Mouse (Mus musculus) embryo, embryonic 10.5 days (tissue): ENCODE measurements around the gene H2-T23.
"Not testable (repeated sequence)": the region's sequence is repeated elsewhere in the genome, so short reads cannot be mapped to it uniquely, and the experiment has no call there.

Experiments used
- DNase-seq: peaks from one replicate; pipeline ENCODE4 v3.0.0-alpha.2; 2015; ENCODE audit warnings: low spot score

The H2-T23 gene

DNA sequence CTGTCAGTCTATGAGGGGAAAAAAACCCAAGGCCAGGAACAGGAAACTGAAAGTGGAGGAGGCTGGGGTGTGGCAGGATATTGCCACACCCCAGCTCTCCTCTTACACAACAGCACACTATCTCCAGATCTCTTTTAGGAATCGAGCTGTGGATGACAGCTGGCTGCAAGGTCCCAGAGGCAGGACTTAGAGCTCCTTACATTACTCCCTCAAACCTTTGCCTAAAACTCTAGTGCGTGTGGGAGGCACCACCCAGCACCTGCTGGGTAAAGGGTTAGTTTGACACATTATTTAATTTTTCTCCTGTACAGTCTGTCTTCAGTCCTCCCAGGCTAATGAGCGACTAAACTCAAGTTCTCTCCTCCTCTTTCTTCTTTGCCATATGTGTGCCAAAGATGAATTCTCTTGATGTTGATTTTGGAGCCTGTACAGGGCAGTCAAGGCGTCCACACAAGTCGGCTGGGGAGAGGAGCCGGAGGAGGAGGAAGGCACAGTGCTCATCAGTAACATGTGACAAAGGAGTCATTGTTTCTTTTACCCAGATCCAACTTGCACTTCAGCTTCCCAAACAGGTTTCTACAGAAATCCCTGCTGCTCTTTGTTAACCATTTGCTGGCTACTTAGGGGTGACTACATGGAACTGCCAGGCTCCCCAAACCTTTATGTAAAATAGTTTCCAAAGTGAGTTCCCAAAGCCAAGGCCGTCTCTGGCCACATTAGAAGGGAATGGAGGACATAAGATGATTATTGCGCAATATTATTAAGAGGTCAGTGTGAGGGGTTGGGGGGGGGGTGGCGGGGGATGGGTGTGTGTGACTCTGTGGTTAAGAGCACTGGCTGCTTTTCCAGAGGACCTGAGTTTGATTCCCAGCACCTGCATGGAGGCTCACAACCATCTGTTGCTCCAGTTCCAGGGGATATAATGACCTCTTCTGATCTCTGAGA is 8.7 kb downstream of the H2-T23 start:
- DNase-seq = no peak

DNA sequence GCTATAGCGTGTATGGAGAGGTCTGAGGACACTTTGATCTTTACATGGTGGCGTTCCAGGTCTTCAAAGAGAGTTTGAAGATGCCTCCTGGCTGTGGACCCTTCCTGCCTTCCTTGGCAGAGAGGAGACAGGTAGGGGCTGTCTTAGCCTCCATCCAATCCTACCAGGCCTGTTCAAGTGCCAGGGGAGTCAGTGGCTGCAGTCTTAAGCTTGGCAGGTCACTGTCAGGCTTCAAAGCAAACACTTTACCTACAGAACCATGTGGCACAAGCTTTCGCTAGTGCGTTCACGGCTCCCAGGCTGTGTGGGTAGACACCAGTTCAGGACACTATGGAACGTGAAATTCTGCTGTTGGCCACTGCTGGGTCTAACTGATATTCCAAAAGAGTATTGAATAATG is 9.7 kb downstream of the H2-T23 start:
- DNase-seq = no peak

GRCm38 (mm10) chr17:36022098-36022497 is 10.6 kb downstream of the H2-T23 start:
- no peak for DNase-seq

DNA sequence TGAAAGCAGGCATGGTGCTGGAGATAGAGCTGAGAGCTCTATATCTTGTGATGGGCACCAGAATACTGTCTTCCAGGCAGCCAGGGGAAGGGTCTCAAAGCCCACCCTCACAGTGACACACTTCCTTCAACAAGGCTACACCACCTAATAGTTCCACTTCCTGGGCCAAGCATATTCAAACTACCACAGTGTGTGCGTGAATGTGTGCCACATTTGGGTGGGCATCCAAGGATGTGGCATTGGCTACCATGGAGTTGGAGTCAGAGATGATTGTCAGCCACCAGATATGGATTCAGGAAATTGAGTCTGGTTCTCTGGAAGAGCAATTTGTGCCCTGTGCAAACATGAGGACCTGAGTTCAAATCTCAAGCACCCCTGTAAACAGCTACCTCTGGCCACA is 11.3 kb downstream of the H2-T23 start:
- DNase-seq = no peak

- peak; percentile 59 for DNase-seq
Observed at GRCm38 (mm10) chr17:36020191-36021073, 12.2 kb downstream of the H2-T23 start, which contains the start of gene H2-T24. H2-T24 (minus strand) TSS chr17:36020560.

DNA sequence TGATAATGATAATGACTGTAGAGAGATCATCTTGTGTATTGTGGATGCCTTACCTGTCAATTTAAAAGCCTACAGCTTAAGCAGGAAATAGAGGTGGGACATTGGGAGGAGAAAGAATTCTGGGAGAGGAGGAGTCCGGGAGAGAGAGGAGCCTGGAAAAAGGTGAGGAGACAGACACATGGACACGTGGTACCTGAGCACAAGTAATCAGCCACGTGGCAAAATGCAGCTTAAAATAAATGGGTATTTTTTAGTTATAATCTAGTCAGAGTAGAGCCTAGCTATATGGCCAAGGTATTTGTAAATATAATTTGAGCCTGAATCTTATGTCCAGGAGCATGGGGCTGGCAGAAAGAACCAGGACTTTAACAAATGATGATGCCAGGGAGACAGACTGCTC is 13.1 kb downstream of the H2-T23 start:
- DNase-seq = no peak

DNA sequence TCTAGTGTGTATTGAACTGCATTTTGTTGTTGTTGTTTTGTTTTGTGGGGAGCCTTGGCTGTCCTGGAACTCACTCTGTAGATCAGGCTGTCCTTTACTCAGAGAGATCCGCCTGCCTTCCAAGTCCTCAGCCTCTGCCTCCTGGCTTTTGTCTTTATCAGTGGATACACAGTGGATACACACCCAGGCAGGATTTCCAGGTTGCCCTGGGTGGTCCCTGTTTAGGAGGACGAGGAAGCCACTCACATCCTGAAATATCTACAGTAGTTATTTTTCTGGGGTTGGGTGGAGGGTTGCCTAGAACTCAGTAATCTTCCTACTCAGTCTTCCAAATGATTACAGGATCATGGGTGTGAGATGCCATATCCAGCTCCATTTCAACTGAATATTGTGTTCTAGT is 13.7 kb downstream of the H2-T23 start:
- DNase-seq = no peak

GRCm38 (mm10) chr17:36017046-36017445 is 15.6 kb downstream of the H2-T23 start:
- DNase-seq = no peak

GRCm38 (mm10) chr17:36014977-36015376 is 17.7 kb downstream of the H2-T23 start:
- DNase-seq = no peak

GRCm38 (mm10) chr17:36004409-36004808 is 28.2 kb downstream of the H2-T23 start:
- DNase-seq = not testable (repeated sequence)

GRCm38 (mm10) chr17:36003331-36003730 is 29.3 kb downstream of the H2-T23 start:
- no peak for DNase-seq

- DNase-seq = no peak
Observed at GRCm38 (mm10) chr17:36001966-36002365, 30.7 kb downstream of the H2-T23 start.

GRCm38 (mm10) chr17:36001121-36001897 is 31.3 kb downstream of the H2-T23 start:
- DNase-seq = no peak

GRCm38 (mm10) chr17:36000349-36000748 is 32.3 kb downstream of the H2-T23 start:
- no peak for DNase-seq

- no peak for DNase-seq
Observed at GRCm38 (mm10) chr17:35999356-35999755, 33.3 kb downstream of the H2-T23 start.

DNA sequence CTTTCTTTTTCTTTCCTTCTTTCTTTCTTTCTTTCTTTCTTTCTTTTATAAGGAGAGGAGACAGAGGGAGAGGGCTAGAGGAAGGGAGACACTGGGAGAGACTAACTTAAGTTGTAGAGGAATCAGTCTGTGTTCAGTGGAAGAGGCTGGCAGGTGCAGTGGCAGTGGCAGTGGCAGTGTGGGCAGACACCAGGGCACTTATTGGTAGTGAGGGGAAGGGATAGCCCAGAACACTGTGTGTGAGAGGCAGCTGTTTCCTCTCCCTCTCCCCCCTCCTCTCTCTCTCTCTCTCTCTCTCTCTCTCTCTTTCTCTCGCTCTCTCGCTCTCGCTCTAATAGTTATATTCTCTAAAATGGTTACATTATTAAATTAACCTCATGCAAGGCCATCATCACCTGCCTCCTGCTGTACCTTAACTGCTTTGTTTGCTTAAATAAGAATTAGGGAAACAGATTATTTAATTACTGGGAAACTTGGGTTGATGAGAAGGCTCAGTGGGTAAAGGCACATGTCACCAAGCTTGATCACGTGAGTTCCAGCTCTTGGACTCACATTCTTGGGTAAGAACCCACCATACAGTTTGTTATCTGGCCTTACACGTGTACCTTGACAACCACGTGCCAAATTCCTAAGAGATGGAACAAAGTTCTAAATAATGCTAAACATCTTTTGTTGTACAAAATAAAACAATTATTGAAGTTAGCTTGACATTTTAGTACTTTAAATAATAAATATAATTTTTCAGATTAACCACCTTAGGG is 33.9 kb downstream of the H2-T23 start:
- DNase-seq = no peak

- no peak for DNase-seq
Observed at GRCm38 (mm10) chr17:35997713-35998510, 34.7 kb downstream of the H2-T23 start.

DNA sequence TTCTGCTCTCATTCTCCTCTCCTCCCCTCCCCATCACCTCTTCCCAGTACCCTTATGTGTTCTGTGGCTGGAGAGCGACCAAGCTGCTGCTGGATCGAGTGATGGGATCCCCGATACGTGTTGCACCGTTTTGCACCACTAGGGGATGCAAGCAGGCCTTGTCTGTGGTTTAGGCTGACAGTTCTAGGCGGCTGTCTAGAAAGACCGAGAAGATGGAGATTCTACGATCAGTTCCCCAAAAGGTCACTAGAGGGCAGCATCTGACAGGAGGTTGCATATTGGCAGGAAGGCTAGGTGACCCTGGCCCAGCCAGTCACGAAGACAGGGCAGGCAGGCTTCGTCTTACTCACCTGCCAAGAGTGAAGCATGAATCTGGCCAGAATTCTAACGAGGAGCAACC is 35.7 kb downstream of the H2-T23 start:
- DNase-seq = peak; percentile 99

GRCm38 (mm10) chr17:35994879-35995240 is 37.8 kb downstream of the H2-T23 start:
- DNase-seq = peak; percentile 43

DNA sequence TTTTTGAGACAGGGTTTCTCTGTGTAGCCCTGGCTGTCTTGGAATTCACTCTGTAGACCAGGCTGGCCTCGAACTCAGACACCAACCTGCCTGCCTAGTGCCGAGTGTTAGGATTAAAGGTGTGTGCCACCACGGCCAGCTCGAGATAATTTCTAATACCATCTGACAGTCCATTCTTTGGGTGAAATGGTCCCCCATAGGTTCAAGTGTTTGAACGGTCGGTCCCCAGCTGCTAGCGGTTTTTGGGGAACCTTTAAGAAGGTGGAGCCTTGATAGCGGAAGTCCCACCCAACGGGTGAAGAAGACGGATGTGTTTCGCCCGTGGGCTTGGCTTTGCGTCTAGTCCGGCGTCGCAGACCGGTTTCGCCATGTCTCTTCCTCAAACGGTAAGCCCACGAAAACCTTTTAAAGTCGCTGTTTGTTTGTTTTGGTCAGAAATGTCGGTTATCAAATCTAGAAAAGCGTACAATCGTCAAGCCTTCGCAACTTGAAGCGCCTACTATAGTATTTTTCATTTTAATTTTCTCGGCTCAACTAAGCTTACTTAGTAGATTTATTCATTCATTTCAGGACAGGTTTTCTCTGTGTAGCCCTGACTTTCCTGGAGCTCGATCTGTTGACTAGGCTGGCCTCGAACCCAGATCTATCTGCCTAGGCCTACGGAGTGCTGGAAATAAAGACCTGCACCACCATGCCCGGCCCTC is 38.3 kb downstream of the H2-T23 start:
- DNase-seq = peak; percentile 91
